Mouse (Mus musculus) stomach, postnatal 0 days (tissue): ENCODE results near the gene Usp48. TPM values are rescaled to one million over a fixed set of nuclear protein-coding genes. Genes with fewer than 3 reads are reported as not detected.

Experiments
- ATAC-seq: fragments of 200-750 bp; cut with Nextera tagmentation; 2 replicates; pipeline ENCODE4 v1.8.0; 2017; ENCODE audit not compliant: low FRiP score, low TSS enrichment
- DNase-seq: peaks from one replicate; pipeline ENCODE4 v3.0.0-alpha.2; 2016; ENCODE audit warnings: low spot score
- H3K27ac ChIP-seq: fragments of 300-500 bp; sonication (generic); replicated peaks from 2 replicates; pipeline ENCODE4 v1.5.1; 2014; ENCODE audit warnings: mild to moderate bottlenecking, control low read depth
- H3K27me3 ChIP-seq: fragments of 300-500 bp; sonication (generic); 2 replicates; pipeline ENCODE4 v1.6.1; 2014; ENCODE audit warnings: low read length; ENCODE audit not compliant: control insufficient read depth, insufficient read depth
- H3K36me3 ChIP-seq: fragments of 300-500 bp; sonication (generic); 2 replicates; pipeline ENCODE4 v1.6.1; 2014; ENCODE audit warnings: low read length, mixed read lengths; ENCODE audit not compliant: control insufficient read depth, insufficient read depth
- H3K4me1 ChIP-seq: fragments of 300-500 bp; sonication (generic); replicated peaks from 2 replicates; pipeline ENCODE4 v1.6.1; 2014; ENCODE audit warnings: antibody characterized with exemption; ENCODE audit not compliant: control insufficient read depth, insufficient read depth
- H3K4me2 ChIP-seq: fragments of 300-500 bp; sonication (generic); replicated peaks from 2 replicates; pipeline ENCODE4 v1.6.1; 2014; ENCODE audit warnings: low read depth, mild to moderate bottlenecking, control low read depth, moderate library complexity
- H3K4me3 ChIP-seq: fragments of 300-500 bp; sonication (generic); 2 replicates; pipeline ENCODE4 v1.5.1; 2014; ENCODE audit warnings: low read depth, low read length, control low read depth
- H3K9ac ChIP-seq: fragments of 300-500 bp; sonication (generic); 2 replicates; pipeline ENCODE4 v1.6.1; 2014; ENCODE audit warnings: mild to moderate bottlenecking, low read length, control low read depth, mixed read lengths
- H3K9me3 ChIP-seq: fragments of 300-500 bp; sonication (generic); 2 replicates; pipeline ENCODE4 v1.6.1; 2016; ENCODE audit warnings: low read length; ENCODE audit not compliant: control insufficient read depth
- CTCF ChIP-seq: IDR thresholded peaks from 2 replicates; pipeline ENCODE4 v1.5.1; 2016; ENCODE audit warnings: antibody characterized with exemption, low read depth, mild to moderate bottlenecking, moderate library complexity
- EP300 ChIP-seq: optimal IDR thresholded peaks from 2 replicates; pipeline ENCODE3; 2016; ENCODE audit warnings: antibody characterized with exemption
- WGBS: fragments of 180-500 bp; shearing (Covaris S2); extraction: QIAGEN DNeasy Blood & Tissue Kit; methylation state at CpG from one replicate; pipeline ENCODE4 v1.1.7; 2014; 5-methylcytosine and 5-hydroxymethylcytosine counted together
- polyA plus RNA-seq: library from polyadenylated mRNA; unstranded; fragments of >200 nt; fragmentation: Nextera tagmentation; extraction: Ambion mirVana; gene quantifications from 2 replicates; pipeline ENCODE4 v1.2.1, GENCODE M21; 2015

Gene Usp48
- polyA plus RNA-seq, 1 experiment from 2014 or later, result 35.4 TPM

- Histone ChIP-seq H3K27me3 (no peaks in the 10 kb centered on the region), H3K27ac (no peak overlapping the region), H3K9me3 (no peaks in the 10 kb centered on the region), H3K9ac (no peak overlapping the region), H3K4me1 (no peaks in the 10 kb centered on the region), H3K4me2 (no peak overlapping the region), H3K4me3 (no peak overlapping the region), H3K36me3 (peaks cover 21% of the 10 kb centered on the region)
- no peak for DNase-seq
- WGBS, result 80% methylated on average over 4 of the region's 4 CpGs
- TF ChIP-seq EP300 (no peak), CTCF (no peak)
- no peak for ATAC-seq
Observed at GRCm38 (mm10) chr4:137659541-137659940, 66.0 kb downstream of the Usp48 start.

DNA sequence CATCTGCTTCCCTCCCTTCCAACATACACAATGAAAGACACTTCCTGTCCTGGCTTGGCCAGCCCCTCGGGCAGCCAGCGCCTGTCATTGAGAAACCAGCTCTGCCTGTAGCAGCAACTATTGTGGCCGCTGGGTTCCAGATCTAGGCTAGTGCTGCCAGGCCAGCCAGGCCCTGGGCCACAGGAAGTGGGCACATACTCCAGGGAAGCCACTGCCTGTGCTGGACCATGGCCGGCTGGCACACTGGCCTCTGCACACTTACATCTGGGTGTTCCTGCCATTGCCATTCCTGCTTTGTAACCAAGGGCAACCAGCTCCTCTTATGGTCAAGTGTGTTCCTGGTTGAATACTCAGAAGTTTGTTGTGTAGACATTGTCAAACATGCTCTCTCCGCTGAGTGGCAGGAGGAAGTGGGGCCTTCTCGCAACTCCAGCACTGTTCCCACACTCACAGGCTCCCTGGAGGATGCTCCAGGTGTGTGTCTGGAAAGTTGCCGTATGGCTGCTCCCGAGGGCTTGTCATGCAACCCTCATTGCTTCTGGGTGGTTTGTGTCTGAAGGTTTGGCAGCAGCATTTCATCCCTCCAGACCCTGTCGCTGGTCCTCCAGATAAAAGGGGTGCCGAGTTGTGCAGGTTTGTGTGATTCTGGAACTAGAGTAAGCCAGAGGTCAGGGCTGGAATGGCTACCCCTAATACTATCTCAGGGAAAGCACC, 67.0 kb downstream of the Usp48 start:
- Histone ChIP-seq H3K27ac (no peak overlapping the region), H3K9me3 (no peaks in the 10 kb centered on the region), H3K27me3 (no peaks in the 10 kb centered on the region), H3K36me3 (peaks cover 13% of the 10 kb centered on the region; the same call in 1 of the 2 replicates), H3K4me2 (no peak overlapping the region), H3K4me1 (no peaks in the 10 kb centered on the region), H3K9ac (no peak overlapping the region), H3K4me3 (no peak overlapping the region)
- peak; percentile 25; the same call in 1 of the 2 replicates for ATAC-seq
- WGBS, result 55% methylated on average over 10 of the region's 10 CpGs
- no peak for DNase-seq
- TF ChIP-seq CTCF, result no peak
- no peak for TF ChIP-seq EP300

DNA sequence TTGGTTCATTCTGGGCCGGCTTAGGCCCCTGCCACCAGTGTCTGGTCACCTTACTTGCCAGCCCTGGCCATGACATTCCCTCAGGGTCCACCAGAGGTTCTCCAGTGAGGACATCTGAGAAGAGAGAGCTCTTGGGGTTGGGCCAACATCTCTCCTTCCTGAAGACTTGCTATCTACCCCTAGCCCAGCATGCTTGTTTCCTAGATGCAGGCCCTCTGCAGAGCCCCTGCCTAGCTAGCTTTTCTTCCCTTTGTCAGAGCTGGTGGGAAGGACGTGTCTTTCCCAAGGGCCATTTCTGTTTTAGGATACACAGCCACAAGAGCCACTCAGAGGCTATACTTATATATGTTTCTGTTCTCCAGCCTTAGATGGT, 67.5 kb downstream of the Usp48 start:
- no peak overlapping the region for H3K27ac ChIP-seq
- H3K4me1 ChIP-seq, result no peaks in the 10 kb centered on the region
- no peak for ATAC-seq
- TF ChIP-seq CTCF (no peak), EP300 (no peak)
- no peak overlapping the region for H3K9ac ChIP-seq
- H3K36me3 ChIP-seq, result 0 out of 2 replicates have a peak, but pooled peaks cover 8% of the 10 kb centered on the region
- H3K9me3 ChIP-seq, result no peaks in the 10 kb centered on the region
- WGBS, result 74% methylated on average over 2 of the region's 2 CpGs
- no peak overlapping the region for H3K4me3 ChIP-seq
- no peak for DNase-seq
- no peak overlapping the region for H3K4me2 ChIP-seq
- no peaks in the 10 kb centered on the region for H3K27me3 ChIP-seq

DNA sequence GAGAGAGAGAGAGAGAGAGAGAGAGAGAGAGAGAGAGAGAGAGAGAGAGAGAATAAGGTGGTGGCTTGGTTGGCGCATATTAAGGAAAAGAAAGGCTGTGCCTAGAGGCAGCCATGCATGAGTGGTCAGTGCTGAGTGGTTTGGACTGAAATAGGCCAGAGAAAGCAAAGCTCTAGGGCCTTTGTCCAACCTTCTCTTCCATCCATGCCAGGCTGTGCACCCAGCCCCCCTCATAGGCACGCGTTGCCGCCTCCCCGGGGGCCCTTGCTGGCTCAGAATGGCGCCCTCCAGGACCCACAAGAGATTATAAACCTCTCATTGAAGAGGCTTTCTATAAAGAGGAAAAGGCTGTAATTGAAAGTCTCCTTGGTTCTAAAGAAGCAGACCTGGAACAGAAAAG, 68.0 kb downstream of the Usp48 start:
- TF ChIP-seq EP300 (no peak), CTCF (no peak)
- Histone ChIP-seq H3K36me3 (0 out of 2 replicates have a peak, but pooled peaks cover 5% of the 10 kb centered on the region), H3K27me3 (no peaks in the 10 kb centered on the region), H3K4me3 (no peak overlapping the region), H3K27ac (no peak overlapping the region), H3K4me1 (no peaks in the 10 kb centered on the region), H3K4me2 (no peak overlapping the region), H3K9ac (no peak overlapping the region), H3K9me3 (no peaks in the 10 kb centered on the region)
- DNase-seq (no peak), ATAC-seq (no peak)
- 79% methylated on average over 6 of the region's 6 CpGs for WGBS

DNA sequence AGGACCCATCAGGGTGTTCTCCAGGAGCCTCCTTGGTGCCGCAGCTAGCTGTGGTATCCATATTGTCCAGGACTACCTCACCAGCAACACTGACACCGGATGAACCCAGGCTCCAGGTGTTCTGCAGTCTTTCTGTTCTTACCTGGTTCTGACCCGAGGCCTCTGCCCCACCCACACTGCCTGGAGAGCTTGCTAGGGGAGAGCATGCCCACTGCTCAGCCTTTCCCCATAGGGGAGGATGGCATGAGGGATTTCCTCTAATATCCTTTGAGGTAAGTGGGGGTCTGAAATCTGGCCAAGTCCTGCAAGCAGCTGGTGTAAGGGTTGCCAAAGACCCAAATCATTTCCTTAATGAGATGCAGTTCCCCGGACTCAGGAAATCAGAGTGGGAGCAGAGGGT, 69.9 kb downstream of the Usp48 start:
- no peak overlapping the region for H3K4me3 ChIP-seq
- no peak overlapping the region for H3K27ac ChIP-seq
- H3K27me3 ChIP-seq, result no peaks in the 10 kb centered on the region
- no peak overlapping the region for H3K9ac ChIP-seq
- DNase-seq (no peak), ATAC-seq (no peak)
- no peaks in the 10 kb centered on the region for H3K4me1 ChIP-seq
- WGBS, result 80% methylated on average over 4 of the region's 4 CpGs
- no peaks in the 10 kb centered on the region for H3K36me3 ChIP-seq
- no peak for TF ChIP-seq EP300
- no peak for TF ChIP-seq CTCF
- no peak overlapping the region for H3K4me2 ChIP-seq
- no peaks in the 10 kb centered on the region for H3K9me3 ChIP-seq

- peak; percentile 62 for DNase-seq
- Histone ChIP-seq H3K9ac (peak within 1 kb of the TSS; percentile 65), H3K9me3 (no peaks in the 10 kb centered on the region), H3K4me3 (peak within 1 kb of the TSS; percentile 49), H3K36me3 (no peaks in the 10 kb centered on the region), H3K4me1 (no peaks in the 10 kb centered on the region), H3K27me3 (no peaks in the 10 kb centered on the region), H3K27ac (no peak within 1 kb of the TSS), H3K4me2 (peak within 1 kb of the TSS; percentile 85)
- peak; percentile 38 for ATAC-seq
- TF ChIP-seq EP300 (no peak), CTCF (no peak)
- under 1% methylated on average over 33 of the region's 44 CpGs for WGBS
Observed at GRCm38 (mm10) chr4:137664433-137664979, 71.0 kb downstream of the Usp48 start, which contains the start of gene Rap1gap. Gene Rap1gap (plus strand): TSS chr4:137664726.
